Mouse (Mus musculus): ENCODE measurements at regions not wholly inside any gene's neighbourhood (a gene's known extent, or its start where the extent isn't known, plus 50 kb on each side); places are given as distances from the start of the nearest gene placed in this dataset.

DNA sequence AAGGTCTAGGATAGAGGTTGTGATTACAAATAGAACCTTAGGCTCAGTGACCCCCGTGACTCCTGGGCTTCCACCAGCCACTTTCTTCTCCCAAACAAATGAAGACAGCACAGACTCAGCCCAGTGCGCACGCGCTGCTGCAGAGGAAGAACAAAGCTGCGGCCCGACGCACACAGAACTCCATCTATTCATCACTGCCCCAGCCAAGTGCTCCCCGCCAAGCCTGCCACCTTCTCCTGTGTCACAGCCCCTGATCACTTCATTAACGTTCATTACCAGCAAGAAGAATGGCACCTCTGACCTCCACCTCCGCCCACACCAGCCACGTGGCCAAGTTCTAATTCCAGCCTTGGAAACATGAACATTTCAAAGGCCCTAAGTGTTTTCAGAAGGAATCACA is 53.7 kb upstream of the Twist2 start:
- Histone ChIP-seq H3K4me1 (replicated peaks) (peaks cover 15% of the 10 kb centered on the region), H3K9me3 (no peaks in the 10 kb centered on the region), H3K36me3 (no peaks in the 10 kb centered on the region), H3K4me3 (no peak overlapping the region), H3K27ac (peak overlapping the region; percentile 71), H3K27me3 (ENCODE audit: insufficient read depth, poor library complexity, severe bottlenecking) (peaks cover 21% of the 10 kb centered on the region)
- 27% methylated on average over 11 of the region's 11 CpGs for whole genome bisulfite sequencing
- DNase-seq (ENCODE audit: low spot score), result peak; percentile 47

All from hindbrain, embryonic 10.5 days (tissue).